Mouse (Mus musculus): Measurements from ENCODE around the gene Gm47841.

DNA sequence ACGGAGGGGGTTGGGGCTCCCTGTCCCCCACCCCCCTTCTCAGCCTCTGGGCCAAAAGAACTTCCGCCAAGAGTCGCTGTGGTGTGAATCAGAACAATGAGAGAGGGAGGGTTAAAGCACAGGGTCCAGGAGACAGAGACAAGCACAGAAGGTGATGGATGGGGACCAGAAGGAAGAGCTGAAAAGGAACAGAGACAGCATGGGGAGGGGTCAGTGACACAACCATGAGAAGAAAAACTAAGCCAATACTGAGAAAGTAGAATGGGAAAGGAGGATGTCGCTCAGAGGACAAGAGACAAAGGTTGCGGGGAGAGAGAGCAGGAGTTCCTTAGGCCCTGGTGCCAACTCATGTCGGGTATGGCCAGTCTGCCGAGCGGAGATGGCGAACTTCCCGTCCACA is 4.7 kb upstream of the Gm47841 start:
- TF ChIP-seq CTCF (IDR thresholded peaks at IDR 0.05; ENCODE audit: control insufficient read depth, insufficient read depth, insufficient read length) (no peak), FOSL1 (IDR thresholded peaks at IDR 0.05; ENCODE audit: insufficient read depth, low read length, poor library complexity, severe bottlenecking) (no peak), USF1 (IDR thresholded peaks at IDR 0.05; ENCODE audit: low read depth) (no peak), MAX (IDR thresholded peaks at IDR 0.05) (no peak), CEBPB (IDR thresholded peaks at IDR 0.05; ENCODE audit: low read depth) (no peak)

Measured in C2C12 (cell line).